8 mouse cellular contexts compared by ENCODE assay signal in the genomic region with DNA sequence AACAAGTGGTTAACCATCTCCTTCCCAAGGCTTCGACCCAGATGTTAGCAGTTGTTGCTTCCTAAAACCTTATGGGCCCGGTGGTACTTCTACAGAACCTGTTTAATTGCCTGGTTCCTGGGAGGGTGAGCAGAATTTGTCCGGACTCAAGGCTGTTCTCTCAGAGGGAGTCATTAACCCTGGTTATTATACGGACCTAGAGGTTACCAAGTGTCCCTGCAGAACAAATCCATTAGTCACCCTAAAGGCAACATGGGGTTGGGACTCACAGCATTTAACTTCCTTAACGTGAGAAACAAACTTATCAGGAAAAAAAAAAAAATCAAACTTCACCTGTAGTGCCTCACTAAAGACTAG. TPM values are rescaled to one million over a fixed set of nuclear protein-coding genes. Genes with fewer than 3 reads are reported as not detected.
DNase-seq lines count a peak whose midpoint lies in the region; ATAC-seq and TF ChIP-seq lines count a peak whose summit lies in the region.

No protein-coding gene starts in this region.

- no peak for DNase-seq in cerebellum, adult 2 months
- DNase-seq in cerebellum, postnatal 25 days = no peak
- DNase-seq in neural tube, embryonic 11.5 days (ENCODE audit: low spot score) = no peak
- no peak for DNase-seq in neural tube, embryonic 10.5 days (ENCODE audit: extremely low spot score, low spot score)
- DNase-seq in urinary bladder, postnatal 36 days (ENCODE audit: low spot score in 2 of 2) = no peak
- no peak for DNase-seq in left cerebral cortex, adult 11 months (ENCODE audit: low spot score)
- no peak for DNase-seq in adrenal gland, postnatal 36 days

- WGBS in cerebellum, adult 2 months = 14% methylated on average over 5 of the region's 5 CpGs
- WGBS in neural tube, embryonic 11.5 days = 2% methylated on average over 5 of the region's 5 CpGs
- WGBS in macrophage (ENCODE audit: missing documents) = 22% methylated on average over 5 of the region's 5 CpGs

- H3K36me3 ChIP-seq in neural tube, embryonic 11.5 days (ENCODE audit: control insufficient read depth, insufficient read depth, low read length) = no peaks in the 10 kb centered on the region
- no peaks in the 10 kb centered on the region for H3K36me3 ChIP-seq in macrophage (ENCODE audit: inconsistent target)

- no peak for TF ChIP-seq POLR2A in cerebellum, adult 2 months (IDR thresholded peaks at IDR 0.05; ENCODE audit: borderline replicate concordance, insufficient read depth, low read length)

- peak overlapping the region; percentile 6 for H3K4me3 ChIP-seq in cerebellum, adult 2 months (replicated peaks; ENCODE audit: insufficient read depth, low read depth, low read length)
- H3K4me3 ChIP-seq in neural tube, embryonic 11.5 days (ENCODE audit: low read depth, low read length) = peak overlapping the region; percentile 9; the same call in 1 of the 2 replicates
- no peak overlapping the region for H3K4me3 ChIP-seq in macrophage (ENCODE audit: inconsistent target)

- no peak for ATAC-seq in neural tube, embryonic 11.5 days (ENCODE audit: insufficient read depth, low FRiP score, low TSS enrichment)

- H3K79me2 ChIP-seq in macrophage (ENCODE audit: inconsistent target) = no peaks in the 10 kb centered on the region

- H3K4me1 ChIP-seq in cerebellum, adult 2 months (ENCODE audit: control insufficient read depth, insufficient read depth, low read length) = peaks cover 9% of the 10 kb centered on the region
- H3K4me1 ChIP-seq in neural tube, embryonic 11.5 days (ENCODE audit: control insufficient read depth, insufficient read depth, low read length) = peaks cover 15% of the 10 kb centered on the region

- no peak overlapping the region for H3K27ac ChIP-seq in cerebellum, adult 2 months (ENCODE audit: insufficient read depth, low read length)
- H3K27ac ChIP-seq in neural tube, embryonic 11.5 days (ENCODE audit: low read depth, low read length) = no peak overlapping the region
- peak overlapping the region; percentile 64 for H3K27ac ChIP-seq in macrophage

- H3K9me3 ChIP-seq in neural tube, embryonic 11.5 days (ENCODE audit: control insufficient read depth, low read length) = no peaks in the 10 kb centered on the region

- no peak for TF ChIP-seq CTCF in cerebellum, adult 2 months (IDR thresholded peaks at IDR 0.05; ENCODE audit: borderline replicate concordance, insufficient read depth, low read depth, low read length)

- H3K9ac ChIP-seq in neural tube, embryonic 11.5 days (ENCODE audit: low read length) = 0 out of 2 replicates have a peak overlapping the region, but pooled peaks have one; percentile 33

- peak overlapping the region; percentile 45 for H3K4me2 ChIP-seq in neural tube, embryonic 11.5 days (ENCODE audit: low read depth)

- peaks cover 1% of the 10 kb centered on the region; the same call in 1 of the 2 replicates for H3K27me3 ChIP-seq in cerebellum, adult 2 months (ENCODE audit: control insufficient read depth, insufficient read depth, low read length)
- H3K27me3 ChIP-seq in neural tube, embryonic 11.5 days (ENCODE audit: control insufficient read depth, insufficient read depth, low read length) = no peaks in the 10 kb centered on the region

RNA-seq across cellular contexts. Expression of gene Egln3, which starts 11.4 kb away (rescaled TPM):
- polyA plus RNA-seq in cerebellum, adult 2 months (2012; rRNA removed) = 5.5 and 6.5 TPM in 2 replicates
- 4.8 and 5.1 TPM in 2 replicates for polyA plus RNA-seq in neural tube, embryonic 11.5 days (2014; fragmentation: Nextera tagmentation; extraction: Ambion mirVana)
- total RNA-seq in macrophage (2018; cell fraction: chromatin; rRNA removed) = under 1 TPM in 1 of 26 experiments, not detected in 25; 0.47 TPM
- under 1 TPM in 20 of 26 experiments, not detected in 6; 0.04 to 0.47 (median 0.24) TPM for total RNA-seq in macrophage (2018; cell fraction: cytosol; rRNA removed)
- total RNA-seq in macrophage (2018; cell fraction: nucleus; rRNA removed) = under 1 TPM in 2 of 26 experiments, not detected in 24; 0.23 to 0.24 TPM
- 0.15 to 0.23 TPM (median 0.17 TPM) in 3 replicates for polyA plus RNA-seq in macrophage (2018)
- total RNA-seq in adrenal gland, postnatal 36 days (2021) = 1 to 10 TPM; 3.4 to 5.5 TPM
